Mouse (Mus musculus) midbrain, postnatal 0 days (tissue): ENCODE measurements at regions not wholly inside any gene's neighbourhood (a gene's known extent, or its start where the extent isn't known, plus 50 kb on each side); places are given as distances from the start of the nearest gene placed in this dataset.
A peak's percentile ranks its signal among the peaks of the same experiment; 100 is the strongest.

Source experiments
- ATAC-seq: fragments of 200-750 bp; cut with Nextera tagmentation; 2 replicates; pipeline ENCODE4 v1.8.0; 2017; ENCODE audit warnings: moderate number of reproducible peaks, mild to moderate bottlenecking, moderate TSS enrichment, moderate library complexity; ENCODE audit not compliant: low FRiP score
- DNase-seq: peaks from one replicate; pipeline ENCODE4 v3.0.0-alpha.2; 2015; ENCODE audit warnings: low spot score
- H3K27ac ChIP-seq: fragments of 300-500 bp; sonication (generic); 2 replicates; pipeline ENCODE4 v1.5.1; 2014; ENCODE audit warnings: low read depth, mild to moderate bottlenecking, low read length, mixed read lengths
- H3K27me3 ChIP-seq: fragments of 300-500 bp; sonication (generic); 2 replicates; pipeline ENCODE4 v1.6.1; 2014; ENCODE audit warnings: low read length, control low read depth, mixed read lengths; ENCODE audit not compliant: insufficient read depth
- H3K36me3 ChIP-seq: fragments of 300-500 bp; sonication (generic); 2 replicates; pipeline ENCODE4 v1.6.1; 2014; ENCODE audit warnings: low read length, control low read depth, mixed read lengths; ENCODE audit not compliant: insufficient read depth
- H3K4me1 ChIP-seq: fragments of 300-500 bp; sonication (generic); 2 replicates; pipeline ENCODE4 v1.6.1; 2014; ENCODE audit warnings: mild to moderate bottlenecking, control low read depth, antibody characterized with exemption, low read length, mixed read lengths; ENCODE audit not compliant: insufficient read depth
- H3K4me2 ChIP-seq: fragments of 300-500 bp; sonication (generic); 2 replicates; pipeline ENCODE4 v1.6.1; 2014; ENCODE audit warnings: low read depth, mild to moderate bottlenecking, low read length, mixed read lengths; ENCODE audit not compliant: poor library complexity, severe bottlenecking
- H3K4me3 ChIP-seq: fragments of 300-500 bp; sonication (generic); 2 replicates; pipeline ENCODE4 v1.5.1; 2014; ENCODE audit warnings: low read depth, mild to moderate bottlenecking, low read length, moderate library complexity
- H3K9ac ChIP-seq: fragments of 300-500 bp; sonication (generic); replicated peaks from 2 replicates; pipeline ENCODE4 v1.6.1; 2014; ENCODE audit warnings: mild to moderate bottlenecking, low read length, moderate library complexity, mixed read lengths; ENCODE audit not compliant: poor library complexity, severe bottlenecking
- H3K9me3 ChIP-seq: fragments of 300-500 bp; sonication (generic); 2 replicates; pipeline ENCODE4 v1.6.1; 2016; ENCODE audit warnings: low read length, control low read depth
- CTCF ChIP-seq: IDR thresholded peaks from 2 replicates; pipeline ENCODE4 v1.5.1; 2016; ENCODE audit warnings: antibody characterized with exemption, mild to moderate bottlenecking
- WGBS: fragments of 180-500 bp; shearing (Covaris S2); extraction: QIAGEN DNeasy Blood & Tissue Kit; methylation state at CpG from one replicate; pipeline ENCODE4 v1.1.7; 2014; 5-methylcytosine and 5-hydroxymethylcytosine counted together

DNA sequence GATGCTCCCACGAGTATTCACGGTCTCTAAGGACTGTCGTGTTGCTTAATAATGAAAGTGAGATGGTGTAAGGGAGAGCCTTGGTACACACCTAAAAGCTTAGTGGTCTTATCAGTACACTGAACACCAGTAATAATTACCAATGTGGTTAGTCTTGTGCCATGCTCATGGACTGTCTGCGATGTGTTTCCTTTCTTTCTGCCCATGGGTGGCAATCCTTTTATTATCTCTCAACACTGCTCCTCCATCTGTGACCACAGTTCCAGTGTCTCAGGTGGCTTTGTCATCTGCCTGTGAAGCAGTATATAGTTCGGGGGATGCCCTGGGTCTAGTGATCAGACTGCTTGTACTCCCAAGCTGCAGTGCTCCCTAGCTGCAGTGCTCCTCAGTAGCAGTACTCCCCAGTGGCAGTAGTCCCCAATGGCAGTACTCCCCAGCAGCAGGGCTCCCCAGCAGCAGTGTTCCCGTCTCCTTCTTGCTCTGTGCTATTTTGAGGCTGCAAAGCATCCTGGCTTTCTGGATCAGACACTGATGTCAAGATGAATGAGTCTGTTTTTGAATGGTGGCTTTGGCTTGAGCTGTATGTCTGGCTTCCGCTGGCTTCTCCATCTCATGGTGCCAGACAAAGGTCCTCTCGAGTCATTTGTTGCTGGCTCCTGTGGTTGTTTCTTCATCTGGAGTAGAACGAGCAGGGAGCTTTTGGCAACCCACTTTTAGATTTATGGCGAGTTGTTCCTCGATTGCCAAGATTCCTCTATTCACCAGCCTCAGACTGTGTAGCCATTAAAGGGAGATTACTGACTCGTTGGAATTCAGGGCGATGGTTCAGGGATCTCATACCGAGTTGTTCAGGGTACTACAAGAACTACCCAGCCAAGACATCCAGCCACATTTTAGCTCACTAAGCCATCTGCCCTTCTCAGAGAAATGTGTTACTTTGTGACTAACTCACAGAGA, 88.4 kb upstream of the Plxnc1 start:
- 71% methylated on average over 14 of the region's 14 CpGs for WGBS
- Histone ChIP-seq H3K9me3 (no peaks in the 10 kb centered on the region), H3K4me2 (no peak overlapping the region), H3K9ac (no peak overlapping the region), H3K4me3 (no peak overlapping the region), H3K4me1 (no peaks in the 10 kb centered on the region), H3K27ac (no peak overlapping the region), H3K27me3 (no peaks in the 10 kb centered on the region), H3K36me3 (no peaks in the 10 kb centered on the region)
- ATAC-seq (no peak), DNase-seq (peak; percentile 85)
- TF ChIP-seq CTCF, result no peak

DNA sequence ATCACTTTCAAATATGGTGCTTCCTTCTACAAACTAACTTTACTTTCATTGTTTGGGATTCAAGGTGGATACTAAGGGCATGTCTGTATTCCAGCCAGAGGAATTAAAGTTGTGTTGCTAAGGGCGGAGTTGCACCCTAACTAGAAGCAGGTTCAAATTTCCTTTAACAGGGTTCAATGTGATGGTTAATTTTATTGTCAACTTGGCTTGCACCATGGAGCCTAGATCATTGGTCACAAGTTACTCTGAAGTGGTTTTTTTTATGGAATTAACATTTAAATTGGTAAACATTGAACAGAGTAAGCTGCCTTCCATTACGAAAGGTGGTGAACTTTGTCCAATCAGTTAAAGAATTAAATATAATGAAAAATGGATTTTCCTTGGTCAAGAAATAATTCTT, 86.7 kb upstream of the Plxnc1 start:
- H3K4me2 ChIP-seq, result no peak overlapping the region
- ATAC-seq (no peak), DNase-seq (no peak)
- no peak overlapping the region for H3K27ac ChIP-seq
- no peaks in the 10 kb centered on the region for H3K9me3 ChIP-seq
- H3K27me3 ChIP-seq, result no peaks in the 10 kb centered on the region
- TF ChIP-seq CTCF, result no peak
- H3K4me1 ChIP-seq, result no peaks in the 10 kb centered on the region
- 95% methylated on average over 2 of the region's 2 CpGs for WGBS
- H3K9ac ChIP-seq, result no peak overlapping the region
- no peaks in the 10 kb centered on the region for H3K36me3 ChIP-seq
- H3K4me3 ChIP-seq, result no peak overlapping the region

DNA sequence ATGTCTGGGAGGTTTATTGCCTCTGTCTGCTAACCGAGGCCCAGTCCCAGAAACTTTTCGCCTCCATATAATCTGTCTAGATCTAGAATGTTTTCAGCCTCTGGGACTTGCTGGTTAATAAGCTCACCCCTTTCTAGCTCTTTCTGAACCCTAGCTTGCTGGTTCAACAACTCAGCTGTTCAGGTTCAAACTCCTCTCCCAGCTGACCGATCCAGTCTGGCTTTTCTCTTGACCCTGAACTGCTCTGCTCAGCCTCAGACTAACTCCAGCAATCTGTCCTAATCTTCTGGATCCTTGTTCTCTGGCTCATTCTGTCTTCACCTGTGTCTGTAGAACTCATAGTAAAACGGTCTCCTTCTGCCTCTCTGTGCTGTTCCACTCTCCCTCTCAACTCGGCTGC, 86.2 kb upstream of the Plxnc1 start:
- Histone ChIP-seq H3K36me3 (no peaks in the 10 kb centered on the region), H3K4me3 (no peak overlapping the region), H3K4me1 (no peaks in the 10 kb centered on the region), H3K4me2 (no peak overlapping the region), H3K9ac (no peak overlapping the region), H3K27me3 (no peaks in the 10 kb centered on the region), H3K9me3 (no peaks in the 10 kb centered on the region), H3K27ac (no peak overlapping the region)
- ATAC-seq, result no peak
- whole genome bisulfite sequencing, result 90% methylated on average over 5 of the region's 5 CpGs
- TF ChIP-seq CTCF, result no peak
- DNase-seq, result no peak

DNA sequence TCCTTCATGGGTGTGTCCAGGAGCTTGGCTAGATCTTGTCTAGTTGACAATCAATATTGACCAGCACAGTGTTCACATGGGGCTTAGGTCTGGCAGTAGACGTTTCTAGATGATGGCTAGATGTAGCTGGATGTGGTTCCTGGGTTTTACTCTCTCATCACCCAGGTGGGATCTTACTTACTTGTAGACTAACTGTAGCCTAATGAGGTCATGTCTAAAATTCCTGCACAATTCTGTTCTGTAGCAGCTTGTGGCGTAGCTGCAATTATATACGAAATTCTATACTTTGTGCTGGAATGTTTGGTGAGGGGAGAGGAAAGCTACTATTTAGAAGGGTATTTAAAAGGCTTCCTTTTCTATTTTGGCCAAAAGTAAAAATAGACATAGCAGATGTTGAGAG, 84.9 kb upstream of the Plxnc1 start:
- no peaks in the 10 kb centered on the region for H3K36me3 ChIP-seq
- H3K4me1 ChIP-seq, result no peaks in the 10 kb centered on the region
- TF ChIP-seq CTCF, result no peak
- ATAC-seq, result no peak
- no peaks in the 10 kb centered on the region for H3K27me3 ChIP-seq
- no peak overlapping the region for H3K4me2 ChIP-seq
- 76% methylated on average over 3 of the region's 3 CpGs for whole genome bisulfite sequencing
- no peak overlapping the region for H3K27ac ChIP-seq
- DNase-seq, result no peak
- no peak overlapping the region for H3K4me3 ChIP-seq
- no peaks in the 10 kb centered on the region for H3K9me3 ChIP-seq
- no peak overlapping the region for H3K9ac ChIP-seq

DNA sequence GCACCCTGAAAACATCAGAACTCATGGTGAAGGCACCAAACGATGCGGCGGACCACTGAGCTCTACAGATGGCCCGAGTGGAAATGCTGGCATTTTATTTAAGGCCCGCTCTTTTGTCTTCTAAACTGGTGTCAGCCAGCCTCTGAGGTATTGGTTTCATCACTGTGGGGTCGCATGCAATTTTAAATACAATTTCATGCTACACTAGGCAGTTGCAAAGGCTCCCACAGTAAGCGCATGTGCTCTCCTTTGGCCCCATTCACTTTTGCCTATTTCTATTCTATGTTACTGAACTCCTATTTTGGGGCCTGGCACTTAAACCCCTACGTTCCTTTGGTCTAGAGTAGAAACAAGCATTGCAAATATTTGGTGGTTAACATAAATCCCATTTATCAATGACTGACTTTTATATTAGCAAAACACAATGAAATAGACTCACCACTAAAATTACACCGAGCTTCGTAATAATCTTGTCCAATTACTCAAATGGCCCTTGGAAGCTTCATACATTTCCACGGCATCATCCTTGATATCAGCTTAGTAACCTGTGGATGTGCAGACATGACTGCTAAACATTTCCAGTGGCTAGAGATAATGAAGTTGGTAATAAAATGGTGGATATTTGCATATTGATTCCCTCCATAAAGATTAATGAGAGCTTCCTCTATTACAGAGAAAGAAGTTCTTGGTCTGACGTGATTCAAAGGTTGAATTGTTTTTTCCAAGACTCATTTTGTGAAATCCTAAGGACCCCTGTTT, 81.1 kb upstream of the Plxnc1 start:
- Histone ChIP-seq H3K4me1 (no peaks in the 10 kb centered on the region), H3K27ac (no peak overlapping the region), H3K27me3 (no peaks in the 10 kb centered on the region)

DNA sequence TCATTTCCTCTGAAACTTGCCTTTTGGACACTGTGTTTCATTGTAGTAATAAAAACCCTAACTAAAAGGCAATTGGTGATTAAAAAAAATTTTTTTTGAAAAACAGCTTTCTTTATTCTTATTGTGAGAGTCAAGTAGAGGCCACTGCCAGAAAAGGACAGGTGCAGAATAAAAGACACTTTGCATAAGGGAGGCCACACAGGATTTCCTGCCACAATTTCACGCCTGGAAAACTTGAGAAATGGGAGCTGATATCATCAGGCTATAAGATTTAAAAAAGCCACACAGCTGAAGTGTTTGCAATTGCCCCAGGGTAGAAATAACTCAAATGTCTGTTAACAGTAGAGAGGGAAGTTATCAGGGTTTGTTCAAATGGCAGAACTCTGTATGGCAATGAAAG, 76.6 kb upstream of the Plxnc1 start:
- TF ChIP-seq CTCF, result no peak
- no peaks in the 10 kb centered on the region for H3K36me3 ChIP-seq
- WGBS, result 78% methylated on average over 1 of the region's 1 CpGs
- no peak for ATAC-seq
- no peak overlapping the region for H3K4me2 ChIP-seq
- no peak for DNase-seq
- no peaks in the 10 kb centered on the region for H3K4me1 ChIP-seq
- no peaks in the 10 kb centered on the region for H3K27me3 ChIP-seq
- H3K9me3 ChIP-seq, result no peaks in the 10 kb centered on the region
- H3K4me3 ChIP-seq, result no peak overlapping the region
- no peak overlapping the region for H3K27ac ChIP-seq
- no peak overlapping the region for H3K9ac ChIP-seq

More for the DNA sequence above, 81.1 kb upstream of the Plxnc1 start:
- H3K36me3 ChIP-seq, result no peaks in the 10 kb centered on the region
- H3K4me3 ChIP-seq, result no peak overlapping the region
- DNase-seq (no peak), ATAC-seq (no peak)
- H3K4me2 ChIP-seq, result no peak overlapping the region
- TF ChIP-seq CTCF, result no peak
- H3K9me3 ChIP-seq, result no peaks in the 10 kb centered on the region
- WGBS, result 84% methylated on average over 12 of the region's 12 CpGs
- no peak overlapping the region for H3K9ac ChIP-seq
